Mouse (Mus musculus): ENCODE measurements at regions not wholly inside any gene's neighbourhood (a gene's known extent, or its start where the extent isn't known, plus 50 kb on each side); places are given as distances from the start of the nearest gene placed in this dataset.
"Not testable (repeated sequence)": the region's sequence is repeated elsewhere in the genome, so short reads cannot be mapped to it uniquely, and the experiment has no call there.

- H3K4me2 ChIP-seq (replicated peaks) = peak overlapping the region; percentile 46
- H3K27ac ChIP-seq (replicated peaks) = peak overlapping the region; percentile 97
- H3K9ac ChIP-seq = no peak overlapping the region
- peak overlapping the region; percentile 25 for H3K4me3 ChIP-seq (replicated peaks)
- peak; percentile 86 for ATAC-seq (ENCODE audit: insufficient number of reproducible peaks, low FRiP score, low TSS enrichment, low read depth)
- H3K9me3 ChIP-seq (replicated peaks) = no peaks in the 10 kb centered on the region
- 0% methylated on average over 17 of the region's 19 CpGs for WGBS
- H3K36me3 ChIP-seq = no peaks in the 10 kb centered on the region
- peaks cover 28% of the 10 kb centered on the region for H3K4me1 ChIP-seq
- no peaks in the 10 kb centered on the region; the same call in 1 of the 2 replicates for H3K27me3 ChIP-seq
Observed at GRCm38 (mm10) chr11:94882687-94883383, 53.2 kb upstream of the Col1a1 start.

- no peaks in the 10 kb centered on the region for H3K36me3 ChIP-seq
- H3K4me2 ChIP-seq (replicated peaks) = peak overlapping the region; percentile 46
- peak overlapping the region; percentile 97 for H3K27ac ChIP-seq (replicated peaks)
- peak overlapping the region; percentile 25 for H3K4me3 ChIP-seq (replicated peaks)
- 9% methylated on average over 9 of the region's 9 CpGs for WGBS
- H3K4me1 ChIP-seq = peaks cover 34% of the 10 kb centered on the region
- peak; percentile 88 for ATAC-seq (ENCODE audit: insufficient number of reproducible peaks, low FRiP score, low TSS enrichment, low read depth)
- H3K27me3 ChIP-seq = no peaks in the 10 kb centered on the region; the same call in 1 of the 2 replicates
- H3K9me3 ChIP-seq (replicated peaks) = no peaks in the 10 kb centered on the region
- H3K9ac ChIP-seq = 0 out of 2 replicates have a peak overlapping the region, but pooled peaks have one; percentile 1
Observed at GRCm38 (mm10) chr11:94881982-94882686, 53.9 kb upstream of the Col1a1 start.

- Histone ChIP-seq H3K4me3 (replicated peaks) (peak overlapping the region; percentile 25), H3K36me3 (no peaks in the 10 kb centered on the region), H3K4me2 (replicated peaks) (peak overlapping the region; percentile 46), H3K4me1 (peaks cover 39% of the 10 kb centered on the region), H3K27ac (replicated peaks) (peak overlapping the region; percentile 97), H3K9ac (0 out of 2 replicates have a peak overlapping the region, but pooled peaks have one; percentile 1), H3K27me3 (no peaks in the 10 kb centered on the region; the same call in 1 of the 2 replicates), H3K9me3 (replicated peaks) (no peaks in the 10 kb centered on the region)
- WGBS = 3% methylated on average over 27 of the region's 27 CpGs
- peak; percentile 49 for ATAC-seq (ENCODE audit: insufficient number of reproducible peaks, low FRiP score, low TSS enrichment, low read depth)
Observed at GRCm38 (mm10) chr11:94880896-94881840, 54.9 kb upstream of the Col1a1 start.

GRCm38 (mm10) chr11:94876707-94877106 is 59.3 kb upstream of the Col1a1 start:
- no peak for ATAC-seq (ENCODE audit: insufficient number of reproducible peaks, low FRiP score, low TSS enrichment, low read depth)
- Histone ChIP-seq H3K27me3 (no peaks in the 10 kb centered on the region), H3K9me3 (replicated peaks) (no peaks in the 10 kb centered on the region), H3K4me2 (replicated peaks) (no peak overlapping the region), H3K4me3 (replicated peaks) (no peak overlapping the region), H3K4me1 (peaks cover 61% of the 10 kb centered on the region), H3K27ac (replicated peaks) (no peak overlapping the region), H3K9ac (no peak overlapping the region), H3K36me3 (no peaks in the 10 kb centered on the region)
- 82% methylated on average over 1 of the region's 1 CpGs for WGBS

- H3K4me1 ChIP-seq = peaks cover 48% of the 10 kb centered on the region
- no peak overlapping the region for H3K9ac ChIP-seq
- no peaks in the 10 kb centered on the region for H3K9me3 ChIP-seq (replicated peaks)
- H3K27me3 ChIP-seq = no peaks in the 10 kb centered on the region
- H3K36me3 ChIP-seq = no peaks in the 10 kb centered on the region
- no peak overlapping the region for H3K4me2 ChIP-seq (replicated peaks)
- H3K27ac ChIP-seq (replicated peaks) = peak overlapping the region; percentile 95
- no peak overlapping the region for H3K4me3 ChIP-seq (replicated peaks)
- no peak for ATAC-seq (ENCODE audit: insufficient number of reproducible peaks, low FRiP score, low TSS enrichment, low read depth)
- 54% methylated on average over 7 of the region's 7 CpGs for WGBS
Observed at GRCm38 (mm10) chr11:94875026-94875425, 61.0 kb upstream of the Col1a1 start.

GRCm38 (mm10) chr11:94874155-94874561 is 61.9 kb upstream of the Col1a1 start:
- H3K9me3 ChIP-seq (replicated peaks) = no peaks in the 10 kb centered on the region
- WGBS = 11% methylated on average over 7 of the region's 7 CpGs
- no peaks in the 10 kb centered on the region for H3K36me3 ChIP-seq
- ATAC-seq (ENCODE audit: insufficient number of reproducible peaks, low FRiP score, low TSS enrichment, low read depth) = peak; percentile 53
- peak overlapping the region; percentile 15; the same call in 1 of the 2 replicates for H3K9ac ChIP-seq
- H3K27me3 ChIP-seq = no peaks in the 10 kb centered on the region
- peak overlapping the region; percentile 22; the same call in 1 of the 2 replicates for H3K4me3 ChIP-seq (replicated peaks)
- H3K27ac ChIP-seq (replicated peaks) = peak overlapping the region; percentile 95
- H3K4me2 ChIP-seq (replicated peaks) = peak overlapping the region; percentile 57
- peaks cover 48% of the 10 kb centered on the region for H3K4me1 ChIP-seq

- no peaks in the 10 kb centered on the region for H3K36me3 ChIP-seq
- H3K9ac ChIP-seq = peak overlapping the region; percentile 15; the same call in 1 of the 2 replicates
- WGBS = 7% methylated on average over 7 of the region's 7 CpGs
- ATAC-seq (ENCODE audit: insufficient number of reproducible peaks, low FRiP score, low TSS enrichment, low read depth) = peak; percentile 48
- peak overlapping the region; percentile 22 for H3K4me3 ChIP-seq (replicated peaks)
- peaks cover 48% of the 10 kb centered on the region for H3K4me1 ChIP-seq
- no peaks in the 10 kb centered on the region for H3K9me3 ChIP-seq (replicated peaks)
- H3K27ac ChIP-seq (replicated peaks) = peak overlapping the region; percentile 95
- H3K27me3 ChIP-seq = no peaks in the 10 kb centered on the region
- peak overlapping the region; percentile 57 for H3K4me2 ChIP-seq (replicated peaks)
Observed at GRCm38 (mm10) chr11:94873693-94874092, 62.3 kb upstream of the Col1a1 start.

GRCm38 (mm10) chr11:94872921-94873320 is 63.1 kb upstream of the Col1a1 start:
- peak overlapping the region; percentile 57 for H3K4me2 ChIP-seq (replicated peaks)
- peak overlapping the region; percentile 95 for H3K27ac ChIP-seq (replicated peaks)
- ATAC-seq (ENCODE audit: insufficient number of reproducible peaks, low FRiP score, low TSS enrichment, low read depth) = peak; percentile 85
- H3K9me3 ChIP-seq (replicated peaks) = no peaks in the 10 kb centered on the region
- H3K36me3 ChIP-seq = no peaks in the 10 kb centered on the region
- H3K9ac ChIP-seq = no peak overlapping the region
- peak overlapping the region; percentile 22 for H3K4me3 ChIP-seq (replicated peaks)
- H3K27me3 ChIP-seq = no peaks in the 10 kb centered on the region
- peaks cover 46% of the 10 kb centered on the region for H3K4me1 ChIP-seq
- 2% methylated on average over 19 of the region's 19 CpGs for WGBS

- Histone ChIP-seq H3K27me3 (no peaks in the 10 kb centered on the region), H3K9me3 (replicated peaks) (no peaks in the 10 kb centered on the region), H3K4me3 (replicated peaks) (no peak overlapping the region), H3K9ac (no peak overlapping the region), H3K4me1 (peaks cover 35% of the 10 kb centered on the region), H3K4me2 (replicated peaks) (0 out of 2 replicates have a peak overlapping the region, but pooled peaks have one; percentile 28), H3K36me3 (no peaks in the 10 kb centered on the region), H3K27ac (replicated peaks) (peak overlapping the region; percentile 68; the same call in 1 of the 2 replicates)
- 0% methylated on average over 1 of the region's 1 CpGs for WGBS
- no peak for ATAC-seq (ENCODE audit: insufficient number of reproducible peaks, low FRiP score, low TSS enrichment, low read depth)
Observed at GRCm38 (mm10) chr11:94870341-94870740, 65.7 kb upstream of the Col1a1 start.

- H3K4me3 ChIP-seq (replicated peaks); H3K9me3 ChIP-seq (replicated peaks); H3K27me3 ChIP-seq; H3K9ac ChIP-seq; H3K36me3 ChIP-seq: not testable (repeated sequence)
- 9% methylated on average over 4 of the region's 4 CpGs for WGBS
- 0 out of 2 replicates have a peak overlapping the region, but pooled peaks have one; percentile 28 for H3K4me2 ChIP-seq (replicated peaks)
- peak; percentile 7; the same call in 1 of the 2 replicates for ATAC-seq (ENCODE audit: insufficient number of reproducible peaks, low FRiP score, low TSS enrichment, low read depth)
- peaks cover 32% of the 10 kb centered on the region for H3K4me1 ChIP-seq
- peak overlapping the region; percentile 68; the same call in 1 of the 2 replicates for H3K27ac ChIP-seq (replicated peaks)
Observed at GRCm38 (mm10) chr11:94869866-94870265, 66.2 kb upstream of the Col1a1 start.
